Mouse (Mus musculus) testis, adult 2 months (tissue): Measurements from ENCODE around the gene Plcg2.

Experiments
- CTCF ChIP-seq: fragments of 200-500 bp; IDR thresholded peaks from 2 replicates; pipeline ENCODE4 v1.5.1; 2012; ENCODE audit warnings: low read depth, mild to moderate bottlenecking, inconsistent platforms, low read length, moderate library complexity; ENCODE audit not compliant: control insufficient read depth, insufficient read depth, insufficient replicate concordance
- POLR2A ChIP-seq: fragments of 200-500 bp; IDR thresholded peaks from 2 replicates; pipeline ENCODE4 v1.6.1; 2012; ENCODE audit warnings: low read depth, mild to moderate bottlenecking, inconsistent platforms, low read length, moderate library complexity; ENCODE audit not compliant: control insufficient read depth

DNA sequence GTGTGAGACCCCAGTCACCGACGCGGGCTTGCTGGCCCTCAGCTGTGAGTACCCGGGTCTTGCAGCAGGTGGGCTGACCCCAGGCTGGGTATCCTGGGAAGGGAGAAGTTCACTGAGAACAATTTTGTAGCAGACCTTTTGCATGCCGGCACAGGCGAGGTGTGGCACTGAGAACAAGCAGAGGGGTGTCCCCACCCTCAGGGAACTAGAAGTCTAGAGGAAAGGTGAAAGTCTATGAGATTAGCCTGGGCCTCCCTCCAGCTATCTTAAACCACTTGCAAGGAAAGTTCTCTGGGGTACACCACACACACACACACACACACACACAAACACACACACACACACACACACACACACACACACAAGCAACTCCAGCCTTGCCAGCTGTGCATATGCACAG, 42.4 kb upstream of the Plcg2 start:
- TF ChIP-seq POLR2A = no peak
- no peak for TF ChIP-seq CTCF
